Mouse (Mus musculus) hindbrain, embryonic 11.5 days (tissue): ENCODE measurements around the gene Arl8b. TPM values are rescaled to one million over a fixed set of nuclear protein-coding genes. Genes with fewer than 3 reads are reported as not detected.

Experiments used
- ATAC-seq: fragments of 200-750 bp; cut with Nextera tagmentation; 2 replicates; pipeline ENCODE4 v1.8.0; 2017; ENCODE audit warnings: mild to moderate bottlenecking, moderate TSS enrichment, moderate library complexity; ENCODE audit not compliant: low FRiP score
- DNase-seq: peaks from one replicate; pipeline ENCODE4 v3.0.0-alpha.2; 2015; ENCODE audit warnings: low spot score
- H3K27ac ChIP-seq: fragments of 300-500 bp; sonication (generic); 2 replicates; pipeline ENCODE4 v1.5.1; 2014; ENCODE audit warnings: mild to moderate bottlenecking, low read depth, low read length
- H3K27me3 ChIP-seq: fragments of 300-500 bp; sonication (generic); 2 replicates; pipeline ENCODE4 v1.6.1; 2014; ENCODE audit warnings: mild to moderate bottlenecking, low read length, moderate library complexity, mixed read lengths; ENCODE audit not compliant: control insufficient read depth, insufficient read depth
- H3K36me3 ChIP-seq: fragments of 300-500 bp; sonication (generic); 2 replicates; pipeline ENCODE4 v1.6.1; 2014; ENCODE audit warnings: mild to moderate bottlenecking, low read length, moderate library complexity, mixed read lengths; ENCODE audit not compliant: control insufficient read depth, insufficient read depth
- H3K4me1 ChIP-seq: fragments of 300-500 bp; sonication (generic); replicated peaks from 2 replicates; pipeline ENCODE4 v1.6.1; 2014; ENCODE audit warnings: low read length, mixed read lengths; ENCODE audit not compliant: control insufficient read depth, insufficient read depth
- H3K4me2 ChIP-seq: fragments of 300-500 bp; sonication (generic); replicated peaks from 2 replicates; pipeline ENCODE4 v1.6.1; 2014; ENCODE audit warnings: mild to moderate bottlenecking, low read depth, low read length
- H3K4me3 ChIP-seq: fragments of 300-500 bp; sonication (generic); 2 replicates; pipeline ENCODE4 v1.5.1; 2014; ENCODE audit warnings: low read depth, low read length
- H3K9ac ChIP-seq: fragments of 300-500 bp; sonication (generic); 2 replicates; pipeline ENCODE4 v1.6.1; 2014; ENCODE audit warnings: low read depth, low read length
- H3K9me3 ChIP-seq: fragments of 300-500 bp; sonication (generic); 2 replicates; pipeline ENCODE4 v1.6.1; 2016; ENCODE audit warnings: low read length; ENCODE audit not compliant: control insufficient read depth
- WGBS: fragments of 180-500 bp; shearing (Covaris S2); extraction: QIAGEN DNeasy Blood & Tissue Kit; methylation state at CpG from one replicate; pipeline ENCODE4 v1.1.7; 2014; 5-methylcytosine and 5-hydroxymethylcytosine counted together
- polyA plus RNA-seq: library from polyadenylated mRNA; unstranded; fragments of >200 nt; fragmentation: Nextera tagmentation; extraction: Ambion mirVana; gene quantifications from 2 replicates; pipeline ENCODE4 v1.2.1, GENCODE M21; 2014

Gene Arl8b
- polyA plus RNA-seq, 1 experiment from 2014 or later, result 77.3 TPM

DNA sequence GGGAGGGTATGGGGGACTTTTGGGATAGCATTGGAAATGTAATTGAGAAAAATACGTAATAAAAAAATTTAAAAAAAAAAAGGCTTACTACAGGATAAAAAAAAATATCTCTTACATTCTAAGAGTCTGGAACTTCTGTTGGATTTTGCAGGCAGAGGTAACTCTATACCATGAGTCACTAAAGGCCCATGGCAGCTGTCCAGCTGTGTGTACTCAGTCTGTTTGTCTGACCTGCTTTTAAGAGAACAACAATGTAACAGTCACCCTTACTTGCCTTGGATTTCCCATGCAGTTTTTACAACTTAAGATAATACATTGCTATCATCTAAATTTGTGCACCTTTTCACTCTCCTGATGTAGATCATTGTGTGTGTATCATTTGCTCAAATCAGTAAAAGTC lies 28.5 kb upstream of the Arl8b start:
- ATAC-seq (no peak), DNase-seq (no peak)
- H3K4me2 ChIP-seq, result no peak overlapping the region
- no peaks in the 10 kb centered on the region for H3K36me3 ChIP-seq
- H3K27ac ChIP-seq, result no peak overlapping the region
- no peak overlapping the region for H3K4me3 ChIP-seq
- no peak overlapping the region for H3K9ac ChIP-seq
- WGBS, result 95% methylated on average over 1 of the region's 1 CpGs
- no peaks in the 10 kb centered on the region for H3K9me3 ChIP-seq
- H3K27me3 ChIP-seq, result no peaks in the 10 kb centered on the region
- no peaks in the 10 kb centered on the region for H3K4me1 ChIP-seq

DNA sequence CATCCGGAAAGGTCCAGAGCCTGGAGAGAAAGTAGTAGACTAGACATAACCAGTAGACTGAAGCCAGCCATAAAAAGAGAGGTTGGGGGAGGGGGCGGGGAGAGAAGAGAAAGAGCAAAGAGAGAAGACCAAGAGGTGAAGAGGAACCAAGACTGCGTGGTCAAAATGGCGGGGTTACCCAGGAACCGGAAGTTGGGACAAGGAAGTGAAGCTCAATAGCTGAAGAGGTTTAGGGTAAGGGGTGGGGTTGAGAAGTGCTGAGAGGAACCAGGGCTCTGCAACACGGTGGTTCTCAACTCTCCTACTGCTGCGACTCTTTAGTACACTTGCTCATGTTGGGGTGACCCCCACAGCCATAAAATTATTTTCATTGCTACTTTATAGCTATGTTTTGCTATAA lies 27.0 kb upstream of the Arl8b start:
- WGBS, result 94% methylated on average over 7 of the region's 7 CpGs
- Histone ChIP-seq H3K9ac (no peak overlapping the region), H3K4me3 (no peak overlapping the region), H3K27ac (no peak overlapping the region), H3K4me2 (no peak overlapping the region), H3K4me1 (no peaks in the 10 kb centered on the region), H3K27me3 (no peaks in the 10 kb centered on the region), H3K9me3 (no peaks in the 10 kb centered on the region), H3K36me3 (no peaks in the 10 kb centered on the region)
- DNase-seq (no peak), ATAC-seq (no peak)

DNA sequence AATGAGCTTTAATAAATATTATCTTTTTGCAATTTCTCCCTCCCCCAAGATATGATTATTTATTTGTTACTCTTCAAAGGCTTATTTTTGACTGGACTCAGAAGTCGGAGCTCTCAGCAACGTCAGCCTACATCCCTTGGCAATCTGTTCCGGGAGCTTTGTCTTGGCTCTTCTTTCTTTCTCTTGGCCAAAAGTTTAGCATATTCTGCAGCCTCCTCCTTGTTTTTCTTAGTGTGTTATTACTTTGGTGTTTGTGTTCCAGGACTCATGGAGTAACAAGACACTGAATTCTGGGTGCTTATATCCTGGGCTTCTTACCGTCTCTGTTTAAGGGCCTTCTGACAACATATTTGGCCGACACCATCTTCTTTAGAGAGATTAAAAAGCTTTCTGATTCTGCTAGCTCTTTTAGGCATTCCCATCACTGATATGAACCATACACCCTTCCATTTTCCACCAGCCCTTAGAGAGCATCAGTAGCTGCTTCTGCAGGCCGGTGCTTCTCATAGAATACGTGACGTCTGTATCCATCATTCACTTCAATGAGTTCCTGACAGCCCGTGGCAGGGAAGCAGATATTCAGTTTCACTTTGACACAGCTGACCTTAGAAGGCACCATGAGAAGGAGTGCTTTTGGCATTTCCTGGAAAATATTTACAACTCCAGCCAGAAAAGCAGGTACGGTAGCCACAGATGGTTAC lies 23.8 kb upstream of the Arl8b start:
- 77% methylated on average over 10 of the region's 10 CpGs for WGBS
- Histone ChIP-seq H3K27ac (no peak overlapping the region), H3K4me1 (no peaks in the 10 kb centered on the region), H3K9me3 (no peaks in the 10 kb centered on the region), H3K9ac (no peak overlapping the region), H3K4me3 (no peak overlapping the region), H3K27me3 (no peaks in the 10 kb centered on the region), H3K4me2 (no peak overlapping the region), H3K36me3 (no peaks in the 10 kb centered on the region)
- ATAC-seq (no peak), DNase-seq (no peak)

DNA sequence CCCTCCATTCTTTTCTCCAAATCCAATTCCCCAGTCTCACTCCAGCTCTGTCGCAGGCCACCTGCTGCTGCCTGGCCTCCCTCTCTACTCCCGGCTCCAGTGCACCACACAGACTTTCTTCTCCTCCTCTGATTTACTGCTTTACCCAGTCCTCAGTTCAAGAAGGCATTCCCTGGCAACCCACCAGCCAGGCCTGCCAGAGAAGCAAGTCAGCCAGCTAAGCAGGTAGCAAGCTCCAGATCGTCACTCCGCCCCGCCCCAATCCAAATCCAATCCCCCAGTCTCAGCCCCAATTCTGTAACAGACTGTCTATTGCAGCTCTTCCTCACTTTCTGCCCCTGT lies 23.2 kb upstream of the Arl8b start:
- Histone ChIP-seq H3K27ac (no peak overlapping the region), H3K9me3 (no peaks in the 10 kb centered on the region), H3K9ac (no peak overlapping the region), H3K27me3 (no peaks in the 10 kb centered on the region), H3K36me3 (no peaks in the 10 kb centered on the region), H3K4me3 (no peak overlapping the region), H3K4me1 (no peaks in the 10 kb centered on the region), H3K4me2 (no peak overlapping the region)
- DNase-seq (no peak), ATAC-seq (no peak)
- 78% methylated on average over 5 of the region's 5 CpGs for WGBS

DNA sequence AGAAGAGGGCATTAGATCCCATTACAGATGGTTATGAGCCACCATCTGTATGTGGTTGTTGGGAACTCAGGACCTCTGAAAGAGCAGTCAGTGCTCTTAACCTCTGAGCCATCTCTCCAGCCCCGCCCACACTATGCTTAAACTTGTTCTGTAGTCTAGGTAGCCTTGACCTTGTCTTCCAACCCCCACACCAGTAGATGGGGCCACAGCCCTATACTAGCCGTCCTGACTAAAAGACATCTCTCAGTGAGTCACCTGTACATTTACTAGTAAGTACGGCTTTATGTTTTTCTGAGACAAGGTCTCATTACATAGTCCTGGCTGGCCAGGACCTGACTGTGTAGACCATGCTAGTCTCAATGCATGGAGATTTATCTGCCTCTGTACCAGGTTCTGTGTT lies 12.0 kb upstream of the Arl8b start:
- no peaks in the 10 kb centered on the region for H3K9me3 ChIP-seq
- no peak for DNase-seq
- H3K4me3 ChIP-seq, result no peak overlapping the region
- no peak overlapping the region for H3K9ac ChIP-seq
- ATAC-seq, result no peak
- WGBS, result 83% methylated on average over 3 of the region's 3 CpGs
- no peaks in the 10 kb centered on the region for H3K27me3 ChIP-seq
- no peak overlapping the region for H3K27ac ChIP-seq
- H3K4me2 ChIP-seq, result no peak overlapping the region
- H3K4me1 ChIP-seq, result no peaks in the 10 kb centered on the region
- H3K36me3 ChIP-seq, result no peaks in the 10 kb centered on the region

DNA sequence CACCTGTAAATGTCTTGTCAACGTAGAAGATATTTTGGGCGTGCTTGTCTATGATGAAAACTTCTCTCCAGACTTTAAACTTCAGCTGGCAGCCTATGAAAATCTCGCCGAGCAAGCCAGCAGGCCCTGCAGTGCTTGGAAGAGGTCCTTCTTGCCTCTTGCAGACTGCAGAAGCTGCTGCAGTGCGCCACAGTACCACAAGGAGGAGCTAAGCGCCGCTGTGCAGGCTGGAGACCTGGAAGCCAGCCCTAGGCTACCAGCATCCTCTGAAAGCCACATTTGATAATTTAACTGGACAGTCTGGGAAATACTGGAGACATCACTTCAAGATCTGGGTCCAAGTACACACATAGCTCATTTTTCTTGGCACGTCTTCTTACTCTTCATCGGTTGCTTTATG lies 10.0 kb upstream of the Arl8b start:
- ATAC-seq, result peak; percentile 63; the same call in 1 of the 2 replicates
- H3K27ac ChIP-seq, result no peak overlapping the region

DNA sequence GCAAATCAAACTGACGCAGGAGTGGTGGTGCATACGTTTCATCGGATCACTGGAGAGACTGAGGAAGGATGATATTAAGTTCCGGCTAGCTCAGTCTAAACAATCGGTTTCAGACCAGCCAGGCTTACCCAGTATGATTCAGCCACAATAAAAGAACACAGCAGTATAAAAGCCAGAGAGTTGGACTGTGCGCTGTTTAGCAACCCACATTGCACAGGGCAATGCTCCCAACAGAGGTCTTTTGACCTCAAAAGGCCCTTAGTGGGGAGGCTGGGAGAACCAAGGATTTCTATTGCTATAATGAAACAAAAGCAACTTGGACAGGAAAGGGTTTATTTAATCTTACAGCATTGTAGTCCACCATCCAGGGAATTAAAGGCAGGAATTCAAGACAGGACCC lies 9.4 kb upstream of the Arl8b start:
- WGBS, result 89% methylated on average over 6 of the region's 6 CpGs
- Histone ChIP-seq H3K4me3 (no peak overlapping the region), H3K9ac (no peak overlapping the region), H3K4me2 (no peak overlapping the region), H3K9me3 (no peaks in the 10 kb centered on the region), H3K36me3 (no peaks in the 10 kb centered on the region), H3K27ac (no peak overlapping the region), H3K27me3 (no peaks in the 10 kb centered on the region), H3K4me1 (no peaks in the 10 kb centered on the region)
- ATAC-seq (no peak), DNase-seq (no peak)

More for the DNA sequence above, 10.0 kb upstream of the Arl8b start:
- H3K36me3 ChIP-seq, result no peaks in the 10 kb centered on the region
- 19% methylated on average over 9 of the region's 9 CpGs for WGBS
- no peak overlapping the region for H3K4me2 ChIP-seq
- no peak overlapping the region for H3K9ac ChIP-seq
- no peaks in the 10 kb centered on the region for H3K9me3 ChIP-seq
- H3K27me3 ChIP-seq, result no peaks in the 10 kb centered on the region
- no peaks in the 10 kb centered on the region for H3K4me1 ChIP-seq
- no peak overlapping the region for H3K4me3 ChIP-seq
- DNase-seq, result peak; percentile 84

DNA sequence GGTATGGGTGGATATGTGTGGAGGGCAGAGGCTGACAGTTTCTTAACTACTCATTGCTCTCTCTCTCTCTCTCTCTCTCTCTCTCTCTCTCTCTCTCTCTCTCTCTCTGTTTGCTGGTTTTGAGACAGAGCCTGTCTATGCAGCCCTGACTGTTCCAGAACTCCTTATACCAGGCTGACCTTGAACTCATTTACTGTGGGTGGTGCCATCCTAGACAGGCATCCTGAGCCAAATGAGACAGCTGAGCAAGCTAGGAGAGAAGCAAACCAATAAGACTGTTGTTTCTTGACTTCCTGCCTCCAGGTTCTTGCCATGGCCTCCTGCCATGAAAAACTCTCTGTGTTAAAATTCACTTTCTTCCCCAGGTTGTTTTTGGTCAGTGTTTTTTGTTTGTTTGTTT lies 6.6 kb upstream of the Arl8b start:
- H3K9ac ChIP-seq, result no peak overlapping the region
- H3K27ac ChIP-seq, result no peak overlapping the region
- DNase-seq (no peak), ATAC-seq (no peak)
- H3K9me3 ChIP-seq, result no peaks in the 10 kb centered on the region
- H3K4me2 ChIP-seq, result no peak overlapping the region
- H3K36me3 ChIP-seq, result no peaks in the 10 kb centered on the region
- no peaks in the 10 kb centered on the region for H3K4me1 ChIP-seq
- H3K27me3 ChIP-seq, result no peaks in the 10 kb centered on the region
- no peak overlapping the region for H3K4me3 ChIP-seq

DNA sequence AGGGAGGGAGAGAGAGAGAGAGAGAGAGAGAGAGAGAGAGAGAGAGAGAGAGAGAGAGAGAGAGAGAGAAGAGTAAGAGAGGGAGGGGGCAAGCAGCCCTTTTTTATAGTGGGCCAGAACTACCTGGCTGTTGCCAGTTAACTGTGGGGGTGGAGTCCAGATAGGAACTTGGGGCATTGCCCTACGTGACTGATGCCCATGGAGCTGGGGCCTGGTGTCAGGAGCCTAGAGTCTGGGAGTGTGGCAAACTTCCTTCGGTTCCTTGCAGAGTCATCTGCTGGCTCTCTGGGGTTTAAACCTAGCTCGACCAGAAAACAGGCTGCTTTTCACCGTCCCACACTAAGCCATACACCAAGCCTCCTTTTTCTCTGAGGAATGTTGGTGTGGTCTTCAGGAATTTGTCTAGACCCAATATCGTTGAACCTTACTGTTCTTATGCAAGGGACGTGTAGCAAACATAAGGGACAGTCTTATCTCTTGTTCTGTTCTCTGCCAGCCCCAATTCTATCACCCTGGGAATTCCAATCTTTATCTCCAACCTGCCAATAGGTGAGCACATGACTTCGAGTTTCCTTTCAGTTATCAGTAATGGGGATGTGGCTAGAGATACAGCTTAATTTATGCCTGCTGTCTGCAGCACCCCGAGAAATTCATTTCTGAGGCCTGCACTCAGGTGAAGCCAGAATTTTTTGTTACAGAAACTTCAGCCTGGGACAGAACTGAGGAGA lies 5.2 kb upstream of the Arl8b start:
- Histone ChIP-seq H3K9ac (no peak overlapping the region), H3K4me3 (no peak overlapping the region), H3K9me3 (no peaks in the 10 kb centered on the region), H3K4me2 (no peak overlapping the region), H3K27me3 (no peaks in the 10 kb centered on the region), H3K36me3 (no peaks in the 10 kb centered on the region), H3K27ac (no peak overlapping the region), H3K4me1 (no peaks in the 10 kb centered on the region)
- ATAC-seq (no peak), DNase-seq (no peak)
- WGBS, result 74% methylated on average over 8 of the region's 8 CpGs
